Mouse (Mus musculus) hindbrain, embryonic 11.5 days (tissue): ENCODE measurements at regions not wholly inside any gene's neighbourhood (a gene's known extent, or its start where the extent isn't known, plus 50 kb on each side); places are given as distances from the start of the nearest gene placed in this dataset.

Source experiments
- ATAC-seq: fragments of 200-750 bp; cut with Nextera tagmentation; 2 replicates; pipeline ENCODE4 v1.8.0; 2017; ENCODE audit warnings: mild to moderate bottlenecking, moderate TSS enrichment, moderate library complexity; ENCODE audit not compliant: low FRiP score
- DNase-seq: peaks from one replicate; pipeline ENCODE4 v3.0.0-alpha.2; 2015; ENCODE audit warnings: low spot score
- H3K27ac ChIP-seq: fragments of 300-500 bp; sonication (generic); 2 replicates; pipeline ENCODE4 v1.5.1; 2014; ENCODE audit warnings: mild to moderate bottlenecking, low read depth, low read length
- H3K27me3 ChIP-seq: fragments of 300-500 bp; sonication (generic); 2 replicates; pipeline ENCODE4 v1.6.1; 2014; ENCODE audit warnings: mild to moderate bottlenecking, low read length, moderate library complexity, mixed read lengths; ENCODE audit not compliant: control insufficient read depth, insufficient read depth
- H3K36me3 ChIP-seq: fragments of 300-500 bp; sonication (generic); 2 replicates; pipeline ENCODE4 v1.6.1; 2014; ENCODE audit warnings: mild to moderate bottlenecking, low read length, moderate library complexity, mixed read lengths; ENCODE audit not compliant: control insufficient read depth, insufficient read depth
- H3K4me1 ChIP-seq: fragments of 300-500 bp; sonication (generic); replicated peaks from 2 replicates; pipeline ENCODE4 v1.6.1; 2014; ENCODE audit warnings: low read length, mixed read lengths; ENCODE audit not compliant: control insufficient read depth, insufficient read depth
- H3K4me2 ChIP-seq: fragments of 300-500 bp; sonication (generic); replicated peaks from 2 replicates; pipeline ENCODE4 v1.6.1; 2014; ENCODE audit warnings: mild to moderate bottlenecking, low read depth, low read length
- H3K4me3 ChIP-seq: fragments of 300-500 bp; sonication (generic); 2 replicates; pipeline ENCODE4 v1.5.1; 2014; ENCODE audit warnings: low read depth, low read length
- H3K9ac ChIP-seq: fragments of 300-500 bp; sonication (generic); 2 replicates; pipeline ENCODE4 v1.6.1; 2014; ENCODE audit warnings: low read depth, low read length
- H3K9me3 ChIP-seq: fragments of 300-500 bp; sonication (generic); 2 replicates; pipeline ENCODE4 v1.6.1; 2016; ENCODE audit warnings: low read length; ENCODE audit not compliant: control insufficient read depth
- WGBS: fragments of 180-500 bp; shearing (Covaris S2); extraction: QIAGEN DNeasy Blood & Tissue Kit; methylation state at CpG from one replicate; pipeline ENCODE4 v1.1.7; 2014; 5-methylcytosine and 5-hydroxymethylcytosine counted together

DNA sequence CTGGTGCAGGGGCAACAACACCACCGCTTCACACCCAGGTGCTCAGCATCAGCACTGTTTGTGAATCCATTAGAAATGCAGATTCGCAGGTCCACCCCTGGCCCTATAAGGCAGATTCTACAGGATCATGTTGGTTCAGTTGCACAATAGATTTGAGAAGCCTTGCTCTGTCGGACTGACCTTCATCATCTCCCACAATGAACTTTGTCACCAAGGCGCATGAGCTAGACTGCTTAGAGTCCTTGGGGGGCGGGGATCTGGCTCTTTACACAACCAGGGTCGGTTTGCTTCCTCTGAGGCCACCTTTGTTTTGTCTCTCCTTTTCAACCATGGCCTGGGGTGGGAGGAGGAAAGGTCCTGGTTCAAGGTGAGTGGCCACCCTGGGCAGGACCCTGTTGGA lies 209.7 kb downstream of the Igsf11 start:
- DNase-seq (no peak), ATAC-seq (no peak)
- WGBS = 38% methylated on average over 6 of the region's 6 CpGs
- Histone ChIP-seq H3K27ac (no peak overlapping the region), H3K9me3 (no peaks in the 10 kb centered on the region), H3K27me3 (no peaks in the 10 kb centered on the region), H3K4me3 (no peak overlapping the region), H3K36me3 (no peaks in the 10 kb centered on the region), H3K9ac (no peak overlapping the region), H3K4me1 (no peaks in the 10 kb centered on the region), H3K4me2 (no peak overlapping the region)

DNA sequence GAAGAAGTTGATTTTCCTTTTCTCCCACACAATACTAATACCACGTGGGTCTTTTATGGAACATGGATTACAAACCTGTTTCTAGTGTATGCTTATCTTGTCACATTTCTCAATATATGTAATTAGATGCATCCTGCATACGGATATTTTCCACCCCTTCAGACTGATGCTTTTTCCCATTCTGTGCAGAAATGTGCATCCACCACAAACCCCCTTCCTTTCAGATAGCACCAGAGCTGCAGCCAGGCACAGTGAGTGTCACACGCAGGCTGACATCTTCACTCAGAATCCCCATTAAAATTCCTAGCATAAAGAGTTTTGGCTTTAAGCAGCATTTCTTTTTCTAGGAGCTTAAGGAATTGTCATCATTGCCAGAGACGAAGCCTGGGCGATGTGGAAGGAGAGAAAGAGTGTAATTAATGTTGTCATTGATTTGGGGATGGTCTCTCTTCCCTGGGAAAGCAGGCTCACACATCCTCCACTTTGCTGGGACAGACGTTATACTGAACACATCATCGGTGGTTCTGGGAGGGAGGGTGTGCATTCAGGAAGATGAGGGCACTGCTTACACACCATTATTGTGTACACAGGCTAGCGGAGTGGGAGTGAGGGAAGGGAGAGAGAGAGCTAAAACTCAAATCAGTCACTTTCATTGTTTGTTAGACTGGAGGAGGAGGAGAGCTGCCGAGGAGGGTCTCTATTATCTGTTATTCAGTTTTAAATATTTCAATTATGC lies 211.1 kb downstream of the Igsf11 start:
- DNase-seq (no peak), ATAC-seq (no peak)
- H3K36me3 ChIP-seq = no peaks in the 10 kb centered on the region
- no peak overlapping the region for H3K27ac ChIP-seq
- no peaks in the 10 kb centered on the region for H3K4me1 ChIP-seq
- H3K4me3 ChIP-seq = no peak overlapping the region
- H3K9ac ChIP-seq = no peak overlapping the region
- no peaks in the 10 kb centered on the region for H3K9me3 ChIP-seq
- H3K27me3 ChIP-seq = no peaks in the 10 kb centered on the region
- H3K4me2 ChIP-seq = no peak overlapping the region
- 62% methylated on average over 9 of the region's 9 CpGs for WGBS

- DNase-seq (peak; percentile 74), ATAC-seq (peak; percentile 65)
- Histone ChIP-seq H3K4me2 (no peak overlapping the region), H3K36me3 (no peaks in the 10 kb centered on the region), H3K27me3 (no peaks in the 10 kb centered on the region), H3K27ac (no peak overlapping the region), H3K4me1 (no peaks in the 10 kb centered on the region), H3K9me3 (no peaks in the 10 kb centered on the region), H3K4me3 (no peak overlapping the region), H3K9ac (no peak overlapping the region)
- 39% methylated on average over 15 of the region's 15 CpGs for WGBS
These were observed 217.0 kb downstream of the Igsf11 start for GRCm38 (mm10) chr16:39109383-39110033.

GRCm38 (mm10) chr16:39110089-39110488 lies 217.6 kb downstream of the Igsf11 start:
- WGBS = 81% methylated on average over 5 of the region's 5 CpGs

DNA sequence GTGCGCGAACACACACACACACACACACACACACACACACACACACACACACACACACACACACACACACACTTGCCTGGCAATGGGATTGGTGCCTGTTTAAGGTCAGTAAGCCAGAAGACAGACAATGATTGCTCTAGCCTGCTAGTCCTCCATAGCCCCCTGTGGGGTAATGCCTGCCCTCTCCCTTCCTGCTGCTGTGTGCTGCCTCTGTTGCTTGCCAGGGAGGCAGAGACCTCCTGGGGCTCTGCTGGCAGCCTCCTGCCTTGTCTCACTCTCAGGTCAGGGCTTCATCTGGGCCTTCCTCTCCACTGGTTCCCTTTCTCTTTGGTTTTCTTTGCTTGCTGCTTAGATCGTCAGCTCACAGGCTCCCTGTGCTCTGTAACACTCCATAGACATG lies 225.6 kb downstream of the Igsf11 start:
- H3K9me3 ChIP-seq = no peaks in the 10 kb centered on the region
- 66% methylated on average over 3 of the region's 3 CpGs for WGBS
- H3K4me2 ChIP-seq = no peak overlapping the region
- no peak overlapping the region for H3K4me3 ChIP-seq
- no peak overlapping the region for H3K27ac ChIP-seq
- no peaks in the 10 kb centered on the region for H3K27me3 ChIP-seq
- no peak for DNase-seq
- no peaks in the 10 kb centered on the region for H3K4me1 ChIP-seq
- H3K9ac ChIP-seq = no peak overlapping the region
- ATAC-seq = no peak
- H3K36me3 ChIP-seq = no peaks in the 10 kb centered on the region

More at GRCm38 (mm10) chr16:39110089-39110488, 217.6 kb downstream of the Igsf11 start:
- H3K4me1 ChIP-seq = no peaks in the 10 kb centered on the region
- H3K4me3 ChIP-seq = no peak overlapping the region
- H3K9ac ChIP-seq = no peak overlapping the region
- H3K27me3 ChIP-seq = no peaks in the 10 kb centered on the region
- H3K4me2 ChIP-seq = no peak overlapping the region
- DNase-seq = no peak
- no peaks in the 10 kb centered on the region for H3K9me3 ChIP-seq
- ATAC-seq = peak; percentile 19; the same call in 1 of the 2 replicates
- no peak overlapping the region for H3K27ac ChIP-seq
- H3K36me3 ChIP-seq = no peaks in the 10 kb centered on the region

- no peaks in the 10 kb centered on the region for H3K36me3 ChIP-seq
- ATAC-seq = no peak
- WGBS = 41% methylated on average over 4 of the region's 4 CpGs
These were observed 227.3 kb downstream of the Igsf11 start for GRCm38 (mm10) chr16:39119811-39120210.

DNA sequence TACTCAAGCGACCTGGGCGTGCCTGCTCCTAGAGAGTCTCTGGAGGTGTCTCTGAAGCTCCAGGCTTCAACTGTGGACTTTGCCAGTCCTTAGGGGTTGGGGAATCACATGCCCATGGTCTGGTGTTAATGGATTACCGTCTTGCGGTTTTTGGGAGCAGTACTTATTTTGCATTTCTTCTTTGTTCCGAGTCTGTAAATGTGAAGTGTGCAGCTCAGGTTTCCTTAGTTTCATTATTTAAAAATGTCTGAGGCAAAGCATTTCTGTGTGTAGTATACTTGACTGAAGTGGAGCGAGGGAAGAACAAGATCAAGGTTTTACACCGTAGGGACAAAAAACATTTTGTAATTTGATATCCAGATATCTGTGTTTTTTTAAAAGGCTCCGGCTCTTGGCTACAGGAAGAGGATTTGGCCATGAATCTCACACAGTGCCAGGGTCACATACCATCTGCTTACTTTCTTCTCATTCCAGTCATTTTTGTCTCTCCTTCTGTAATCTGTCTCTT lies 231.0 kb downstream of the Igsf11 start:
- H3K27ac ChIP-seq = no peak overlapping the region
- H3K4me2 ChIP-seq = no peak overlapping the region
- no peak overlapping the region for H3K4me3 ChIP-seq
- H3K4me1 ChIP-seq = no peaks in the 10 kb centered on the region
- H3K36me3 ChIP-seq = no peaks in the 10 kb centered on the region
- WGBS = 73% methylated on average over 8 of the region's 8 CpGs
- DNase-seq = no peak
- no peak for ATAC-seq
- no peaks in the 10 kb centered on the region for H3K27me3 ChIP-seq
- H3K9ac ChIP-seq = no peak overlapping the region
- H3K9me3 ChIP-seq = no peaks in the 10 kb centered on the region

More at GRCm38 (mm10) chr16:39119811-39120210, 227.3 kb downstream of the Igsf11 start:
- Histone ChIP-seq H3K27me3 (no peaks in the 10 kb centered on the region), H3K9me3 (no peaks in the 10 kb centered on the region), H3K9ac (no peak overlapping the region), H3K4me1 (no peaks in the 10 kb centered on the region), H3K4me3 (no peak overlapping the region), H3K27ac (no peak overlapping the region), H3K4me2 (no peak overlapping the region)
- no peak for DNase-seq

- no peaks in the 10 kb centered on the region for H3K27me3 ChIP-seq
- H3K4me1 ChIP-seq = no peaks in the 10 kb centered on the region
- no peaks in the 10 kb centered on the region for H3K36me3 ChIP-seq
- no peak overlapping the region for H3K27ac ChIP-seq
- no peak for ATAC-seq
- H3K9me3 ChIP-seq = no peaks in the 10 kb centered on the region
- no peak overlapping the region for H3K4me2 ChIP-seq
- no peak for DNase-seq
- H3K4me3 ChIP-seq = no peak overlapping the region
- 90% methylated on average over 2 of the region's 2 CpGs for whole genome bisulfite sequencing
- H3K9ac ChIP-seq = no peak overlapping the region
These were observed 240.0 kb downstream of the Igsf11 start for GRCm38 (mm10) chr16:39132459-39132858.

DNA sequence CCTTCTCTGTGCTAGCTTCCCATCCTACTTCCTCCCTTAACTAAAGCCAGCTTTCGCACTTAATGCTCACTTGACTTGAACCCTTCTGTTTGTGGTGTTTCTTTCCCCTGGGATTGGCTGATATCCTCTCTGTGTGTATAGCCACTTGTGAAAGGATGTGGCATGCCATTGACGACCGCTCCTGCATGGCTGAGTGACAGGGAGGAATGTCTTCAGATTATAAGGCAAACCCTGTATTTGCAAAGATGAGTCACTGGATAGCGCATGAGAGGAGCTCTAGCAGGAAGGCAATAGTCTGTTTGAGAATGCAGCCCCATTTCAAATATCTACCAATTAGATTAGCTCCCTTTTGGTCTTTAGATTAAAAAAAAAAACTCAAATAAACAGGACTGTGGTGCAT lies 243.3 kb downstream of the Igsf11 start:
- Histone ChIP-seq H3K27ac (no peak overlapping the region), H3K4me1 (no peaks in the 10 kb centered on the region), H3K27me3 (no peaks in the 10 kb centered on the region), H3K9ac (no peak overlapping the region), H3K9me3 (no peaks in the 10 kb centered on the region), H3K36me3 (no peaks in the 10 kb centered on the region), H3K4me2 (no peak overlapping the region), H3K4me3 (no peak overlapping the region)
- WGBS = 56% methylated on average over 4 of the region's 4 CpGs
- ATAC-seq (no peak), DNase-seq (no peak)
